Mouse (Mus musculus) forebrain, embryonic 12.5 days (tissue): ENCODE data around the gene Actbl2. TPM values are rescaled to one million over a fixed set of nuclear protein-coding genes. Genes with fewer than 3 reads are reported as not detected.

Experiments used
- ATAC-seq: fragments of 200-750 bp; cut with Nextera tagmentation; 2 replicates; pipeline ENCODE4 v1.8.0; 2017; ENCODE audit warnings: moderate TSS enrichment; ENCODE audit not compliant: low FRiP score
- H3K27ac ChIP-seq: fragments of 300-500 bp; sonication (generic); 2 replicates; pipeline ENCODE4 v1.5.1; 2016; ENCODE audit warnings: mild to moderate bottlenecking
- H3K27me3 ChIP-seq: fragments of 300-500 bp; sonication (generic); 2 replicates; pipeline ENCODE4 v1.6.1; 2016; ENCODE audit warnings: mild to moderate bottlenecking
- H3K36me3 ChIP-seq: fragments of 300-500 bp; sonication (generic); replicated peaks from 2 replicates; pipeline ENCODE4 v1.6.1; 2016; ENCODE audit warnings: mild to moderate bottlenecking
- H3K4me1 ChIP-seq: fragments of 300-500 bp; sonication (generic); 2 replicates; pipeline ENCODE4 v1.6.1; 2016
- H3K4me2 ChIP-seq: fragments of 300-500 bp; sonication (generic); 2 replicates; pipeline ENCODE4 v1.6.1; 2016; ENCODE audit warnings: mild to moderate bottlenecking, moderate library complexity
- H3K4me3 ChIP-seq: fragments of 300-500 bp; sonication (generic); replicated peaks from 2 replicates; pipeline ENCODE4 v1.5.1; 2016; ENCODE audit warnings: mild to moderate bottlenecking
- H3K9ac ChIP-seq: fragments of 300-500 bp; sonication (generic); 2 replicates; pipeline ENCODE4 v1.6.1; 2016; ENCODE audit warnings: mild to moderate bottlenecking
- H3K9me3 ChIP-seq: fragments of 300-500 bp; sonication (generic); 2 replicates; pipeline ENCODE4 v1.6.1; 2016
- WGBS: fragments of 180-500 bp; shearing (Covaris S2); methylation state at CpG from one replicate; pipeline ENCODE4 v1.1.7; 2016; 5-methylcytosine and 5-hydroxymethylcytosine counted together
- polyA plus RNA-seq: library from polyadenylated mRNA; unstranded; fragments of >200 nt; fragmentation: Nextera tagmentation; extraction: Ambion mirVana; gene quantifications from 2 replicates; pipeline ENCODE4 v1.2.1, GENCODE M21; 2016

Gene Actbl2
- polyA plus RNA-seq = not detected in 2 replicates

- Histone ChIP-seq H3K9ac (no peak within 1 kb of the TSS), H3K4me3 (no peak within 1 kb of the TSS), H3K9me3 (no peaks in the 10 kb centered on the region), H3K4me2 (no peak within 1 kb of the TSS), H3K27me3 (no peaks in the 10 kb centered on the region), H3K36me3 (no peaks in the 10 kb centered on the region), H3K4me1 (peaks cover 5% of the 10 kb centered on the region; the same call in 1 of the 2 replicates), H3K27ac (no peak within 1 kb of the TSS)
- 87% methylated on average over 5 of the region's 5 CpGs for WGBS
- ATAC-seq = no peak
Measured at GRCm38 (mm10) chr13:111254713-111255112, at the start of gene Actbl2. Gene Actbl2, plus strand, starts transcription at chr13:111255013.

- Histone ChIP-seq H3K4me2 (no peak overlapping the region), H3K27me3 (no peaks in the 10 kb centered on the region), H3K9ac (no peak overlapping the region), H3K36me3 (no peaks in the 10 kb centered on the region), H3K9me3 (no peaks in the 10 kb centered on the region), H3K27ac (0 out of 2 replicates have a peak overlapping the region, but pooled peaks have one; percentile 9), H3K4me1 (no peaks in the 10 kb centered on the region), H3K4me3 (no peak overlapping the region)
- ATAC-seq = no peak
- 69% methylated on average over 8 of the region's 8 CpGs for WGBS
Measured at GRCm38 (mm10) chr13:111210649-111211378, 44.0 kb upstream of the Actbl2 start.

- 30% methylated on average over 5 of the region's 5 CpGs for WGBS
- ATAC-seq = no peak
- H3K36me3 ChIP-seq = no peaks in the 10 kb centered on the region
- no peaks in the 10 kb centered on the region for H3K27me3 ChIP-seq
- no peak overlapping the region for H3K4me2 ChIP-seq
- no peak overlapping the region for H3K9ac ChIP-seq
- H3K4me1 ChIP-seq = peaks cover 3% of the 10 kb centered on the region; the same call in 1 of the 2 replicates
- H3K4me3 ChIP-seq = no peak overlapping the region
- no peaks in the 10 kb centered on the region for H3K9me3 ChIP-seq
- no peak overlapping the region for H3K27ac ChIP-seq
Measured at GRCm38 (mm10) chr13:111228768-111229167, 26.0 kb upstream of the Actbl2 start.

DNA sequence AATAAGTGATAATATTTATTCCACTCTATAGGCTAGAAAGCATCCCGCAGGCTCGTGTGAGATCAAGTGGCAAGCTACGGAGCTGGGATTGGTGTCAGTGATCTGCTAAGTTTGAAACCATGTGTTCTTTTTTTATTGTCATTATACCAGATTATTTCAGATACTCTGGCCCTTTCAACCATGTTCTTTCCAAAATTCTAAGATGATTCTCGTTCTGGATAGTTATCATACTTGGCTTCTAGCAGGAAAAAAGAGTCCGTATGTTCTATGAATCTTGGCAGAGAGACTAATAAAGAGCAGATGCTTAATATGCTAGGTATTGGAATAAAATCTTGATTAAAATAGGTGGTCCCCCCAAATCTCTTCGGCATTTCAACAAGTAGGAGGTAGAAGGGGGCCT, 25.3 kb upstream of the Actbl2 start:
- WGBS = 90% methylated on average over 6 of the region's 6 CpGs
- Histone ChIP-seq H3K9me3 (no peaks in the 10 kb centered on the region), H3K27ac (no peak overlapping the region), H3K9ac (no peak overlapping the region), H3K4me1 (peaks cover 3% of the 10 kb centered on the region; the same call in 1 of the 2 replicates), H3K4me2 (no peak overlapping the region), H3K27me3 (no peaks in the 10 kb centered on the region), H3K4me3 (no peak overlapping the region), H3K36me3 (no peaks in the 10 kb centered on the region)
- ATAC-seq = no peak

DNA sequence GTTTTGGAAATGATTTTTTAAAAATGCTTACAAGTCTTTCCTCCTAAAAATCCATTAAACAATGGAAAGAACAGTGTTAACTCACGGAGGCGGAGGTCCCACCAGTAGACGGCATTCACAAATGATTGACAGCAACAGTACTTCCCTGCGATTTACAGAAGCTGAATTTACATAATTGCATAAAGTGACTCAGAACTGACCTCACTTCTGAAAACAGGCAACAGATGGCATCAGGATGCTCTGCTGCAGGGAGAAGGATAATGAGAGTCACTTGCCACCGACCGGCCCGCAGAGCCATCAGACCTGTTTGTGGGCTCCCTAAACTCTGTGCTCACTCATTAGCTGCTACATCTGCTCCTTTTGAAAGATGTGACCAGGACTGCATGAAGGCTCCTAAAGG, 22.4 kb upstream of the Actbl2 start:
- 52% methylated on average over 7 of the region's 7 CpGs for WGBS
- 0 out of 2 replicates have a peak, but pooled peaks have one; percentile 44 for ATAC-seq
- no peak overlapping the region for H3K4me2 ChIP-seq
- H3K27me3 ChIP-seq = no peaks in the 10 kb centered on the region
- no peaks in the 10 kb centered on the region for H3K9me3 ChIP-seq
- H3K4me3 ChIP-seq = no peak overlapping the region
- no peaks in the 10 kb centered on the region for H3K36me3 ChIP-seq
- no peak overlapping the region for H3K27ac ChIP-seq
- H3K4me1 ChIP-seq = peaks cover 9% of the 10 kb centered on the region
- H3K9ac ChIP-seq = no peak overlapping the region

- ATAC-seq = no peak
- Histone ChIP-seq H3K4me1 (peaks cover 9% of the 10 kb centered on the region), H3K9ac (no peak overlapping the region), H3K9me3 (no peaks in the 10 kb centered on the region), H3K36me3 (no peaks in the 10 kb centered on the region), H3K27ac (no peak overlapping the region), H3K27me3 (no peaks in the 10 kb centered on the region), H3K4me2 (no peak overlapping the region), H3K4me3 (no peak overlapping the region)
- 81% methylated on average over 5 of the region's 5 CpGs for WGBS
Measured at GRCm38 (mm10) chr13:111233356-111233755, 21.5 kb upstream of the Actbl2 start.

GRCm38 (mm10) chr13:111234573-111234972, 20.2 kb upstream of the Actbl2 start:
- ATAC-seq = no peak
- no peak overlapping the region for H3K27ac ChIP-seq
- no peak overlapping the region for H3K4me3 ChIP-seq
- no peaks in the 10 kb centered on the region for H3K9me3 ChIP-seq
- no peaks in the 10 kb centered on the region for H3K36me3 ChIP-seq
- no peaks in the 10 kb centered on the region for H3K27me3 ChIP-seq
- peaks cover 6% of the 10 kb centered on the region; the same call in 1 of the 2 replicates for H3K4me1 ChIP-seq
- 86% methylated on average over 3 of the region's 3 CpGs for WGBS
- no peak overlapping the region for H3K9ac ChIP-seq
- no peak overlapping the region for H3K4me2 ChIP-seq

- no peak overlapping the region for H3K9ac ChIP-seq
- no peak overlapping the region for H3K27ac ChIP-seq
- no peak overlapping the region for H3K4me3 ChIP-seq
- 56% methylated on average over 6 of the region's 6 CpGs for WGBS
- ATAC-seq = no peak
- H3K27me3 ChIP-seq = no peaks in the 10 kb centered on the region
- H3K4me1 ChIP-seq = peaks cover 6% of the 10 kb centered on the region; the same call in 1 of the 2 replicates
- no peak overlapping the region for H3K4me2 ChIP-seq
- H3K9me3 ChIP-seq = 0 out of 2 replicates have a peak, but pooled peaks cover 2% of the 10 kb centered on the region
- no peaks in the 10 kb centered on the region for H3K36me3 ChIP-seq
Measured at GRCm38 (mm10) chr13:111235719-111236166, 19.1 kb upstream of the Actbl2 start.

- Histone ChIP-seq H3K27me3 (no peaks in the 10 kb centered on the region), H3K9me3 (0 out of 2 replicates have a peak, but pooled peaks cover 2% of the 10 kb centered on the region), H3K4me3 (no peak overlapping the region), H3K4me2 (no peak overlapping the region), H3K9ac (no peak overlapping the region), H3K36me3 (no peaks in the 10 kb centered on the region), H3K27ac (no peak overlapping the region), H3K4me1 (peaks cover 6% of the 10 kb centered on the region; the same call in 1 of the 2 replicates)
- ATAC-seq = no peak
- 88% methylated on average over 9 of the region's 9 CpGs for WGBS
Measured at GRCm38 (mm10) chr13:111236461-111236864, 18.4 kb upstream of the Actbl2 start.

DNA sequence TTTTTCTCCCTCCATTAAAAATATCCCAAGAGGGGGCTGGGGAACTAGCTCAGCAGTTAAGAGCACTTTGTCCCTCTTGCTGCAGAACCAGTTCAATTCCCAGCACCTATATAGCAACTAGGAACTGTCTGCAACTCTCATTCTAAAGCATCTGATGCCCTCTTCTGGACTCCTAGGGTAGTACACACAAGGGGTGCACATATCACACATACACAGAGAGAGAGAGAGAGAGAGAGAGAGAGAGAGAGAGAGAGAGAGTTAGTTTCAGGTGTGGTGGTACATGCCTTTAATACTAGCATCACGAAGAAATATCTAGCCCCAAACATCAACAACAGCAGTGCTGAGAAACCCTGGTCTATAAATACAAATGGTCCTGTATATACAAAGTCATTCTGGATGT, 17.5 kb upstream of the Actbl2 start:
- WGBS = 83% methylated on average over 1 of the region's 1 CpGs
- Histone ChIP-seq H3K4me2 (no peak overlapping the region), H3K36me3 (no peaks in the 10 kb centered on the region), H3K4me3 (no peak overlapping the region), H3K9me3 (0 out of 2 replicates have a peak, but pooled peaks cover 2% of the 10 kb centered on the region), H3K9ac (no peak overlapping the region), H3K27ac (no peak overlapping the region), H3K27me3 (no peaks in the 10 kb centered on the region), H3K4me1 (peaks cover 6% of the 10 kb centered on the region; the same call in 1 of the 2 replicates)
- ATAC-seq = no peak

DNA sequence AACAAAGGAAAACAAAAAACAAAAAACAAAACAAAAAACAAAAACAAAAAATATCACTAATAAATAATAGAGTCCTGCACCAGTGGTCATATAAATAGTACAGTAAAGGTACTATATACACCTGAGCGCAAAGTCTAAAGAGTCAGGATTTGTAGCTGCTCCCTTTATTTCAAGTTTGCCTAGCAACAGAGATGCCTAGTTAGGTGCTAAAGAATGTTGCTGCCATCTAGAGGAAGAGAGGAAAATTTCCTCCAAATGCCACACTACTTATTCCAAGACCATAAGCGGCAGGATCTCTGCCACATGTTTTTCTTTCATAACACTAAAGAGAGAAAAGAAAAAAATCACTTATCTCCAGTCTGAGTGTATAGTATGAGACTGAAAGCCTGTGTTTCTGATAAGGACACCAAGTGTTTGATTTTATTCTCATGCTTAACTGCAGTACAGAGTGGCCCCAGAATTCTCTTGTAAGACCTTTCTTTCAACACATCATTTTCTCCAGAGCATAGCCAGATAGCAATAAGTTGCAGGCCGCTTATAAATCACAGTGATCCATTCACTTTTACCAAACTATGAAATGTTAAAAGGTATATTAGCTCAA, 16.8 kb upstream of the Actbl2 start:
- WGBS = 58% methylated on average over 3 of the region's 3 CpGs

DNA sequence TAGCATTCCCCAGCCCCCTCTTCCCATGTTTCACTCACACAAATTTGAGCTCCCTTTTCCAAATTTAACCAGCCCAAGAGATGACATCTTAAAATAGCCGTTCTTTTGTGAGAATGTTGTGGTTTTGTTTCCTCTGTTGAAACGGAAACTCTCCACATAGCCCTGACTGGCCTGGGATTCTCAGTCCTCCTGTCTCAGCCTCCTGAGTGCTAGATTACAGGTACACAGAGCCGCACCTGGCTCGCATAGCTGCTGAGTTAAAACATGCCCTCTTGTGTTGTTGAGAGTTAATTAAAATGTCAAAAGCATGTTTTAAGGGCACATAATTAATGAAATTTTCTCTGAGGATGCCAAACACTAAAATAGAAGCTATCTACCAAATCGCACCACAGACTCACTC, 3.7 kb upstream of the Actbl2 start:
- 92% methylated on average over 5 of the region's 5 CpGs for WGBS

More for the DNA sequence above, 16.8 kb upstream of the Actbl2 start:
- H3K9ac ChIP-seq = no peak overlapping the region
- H3K27ac ChIP-seq = no peak overlapping the region
- no peak overlapping the region for H3K4me3 ChIP-seq
- peaks cover 6% of the 10 kb centered on the region; the same call in 1 of the 2 replicates for H3K4me1 ChIP-seq
- H3K4me2 ChIP-seq = no peak overlapping the region
- H3K27me3 ChIP-seq = no peaks in the 10 kb centered on the region
- 0 out of 2 replicates have a peak, but pooled peaks cover 2% of the 10 kb centered on the region for H3K9me3 ChIP-seq
- ATAC-seq = peak; percentile 65
- no peaks in the 10 kb centered on the region for H3K36me3 ChIP-seq

More for the DNA sequence above, 3.7 kb upstream of the Actbl2 start:
- Histone ChIP-seq H3K4me3 (no peak overlapping the region), H3K9ac (no peak overlapping the region), H3K36me3 (no peaks in the 10 kb centered on the region), H3K4me1 (no peaks in the 10 kb centered on the region), H3K4me2 (no peak overlapping the region), H3K9me3 (no peaks in the 10 kb centered on the region), H3K27ac (no peak overlapping the region), H3K27me3 (no peaks in the 10 kb centered on the region)
- no peak for ATAC-seq
